Mouse (Mus musculus): ENCODE measurements around the gene Ccer2. TPM values are rescaled to one million over a fixed set of nuclear protein-coding genes. Genes with fewer than 3 reads are reported as not detected.

Gene Ccer2
- total and polyA plus RNA-seq, 3 experiments = 0.11 TPM; not detected in 2

DNA sequence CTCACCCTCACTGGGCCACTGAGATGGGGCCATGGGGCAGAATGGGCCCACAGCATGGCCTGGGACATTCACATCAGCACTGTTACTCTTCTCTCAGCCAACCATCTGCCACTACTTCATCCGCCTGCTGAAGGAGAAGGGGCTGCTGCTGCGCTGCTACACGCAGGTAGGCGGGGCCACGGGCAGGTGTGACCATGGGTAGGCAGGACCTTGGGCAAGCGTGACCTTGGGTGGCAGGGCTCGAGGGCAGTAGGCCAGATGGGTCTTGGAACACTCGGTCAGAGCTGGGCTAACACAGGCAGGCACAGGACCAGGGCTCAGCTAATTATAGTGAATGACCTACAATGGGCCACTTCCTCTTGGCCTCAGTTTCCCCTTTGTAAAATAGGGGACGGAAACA is 22.9 kb downstream of the Ccer2 start (continued):
- TF ChIP-seq ZNF384 (IDR thresholded peaks at IDR 0.05; ENCODE audit: low read depth, low read length) (no peak), ELF1 (IDR thresholded peaks at IDR 0.05; ENCODE audit: low read depth, low read length) (no peak), MAX (IDR thresholded peaks at IDR 0.05; ENCODE audit: low read length) (no peak), GATA1 (IDR thresholded peaks at IDR 0.05; ENCODE audit: low read depth, low read length) (no peak)

DNA sequence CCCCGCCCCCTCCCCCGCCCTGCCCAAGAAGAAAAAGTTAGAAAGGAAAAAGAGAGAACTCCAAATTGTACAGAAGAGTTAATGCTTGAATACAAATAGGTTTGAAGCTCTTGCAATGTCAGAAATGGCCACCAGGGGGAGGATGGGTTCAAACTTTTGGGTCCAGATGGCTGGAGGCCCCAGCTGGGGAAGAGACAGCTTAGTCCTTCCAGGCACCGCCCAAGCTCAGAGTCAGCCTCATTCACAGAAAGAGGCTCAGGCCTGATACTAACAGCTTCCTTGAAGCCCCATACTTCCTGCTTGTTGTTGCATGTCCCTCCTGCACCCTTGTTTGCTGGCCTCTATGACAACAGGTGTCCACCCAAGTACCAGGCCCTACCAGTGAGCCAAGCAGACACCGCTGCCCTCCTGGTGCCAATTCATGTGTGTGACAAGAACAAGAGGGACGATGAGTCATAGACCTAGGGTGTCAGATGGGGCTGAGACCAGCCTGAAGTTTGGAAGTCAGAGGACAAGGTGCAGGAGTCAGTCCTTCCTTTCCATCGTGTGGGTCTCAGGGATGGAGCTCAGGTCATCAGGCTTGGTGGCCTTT is 24.2 kb downstream of the Ccer2 start:
- Histone ChIP-seq H3K27me3 (ENCODE audit: control insufficient read depth in 1 of 2, insufficient read depth in 2 of 2, low read length in 2 of 2) (no peaks in the 10 kb centered on the region), H3K27ac (ENCODE audit: control insufficient read depth, low read depth, low read length) (no peak overlapping the region), H3K36me3 (ENCODE audit: control insufficient read depth in 1 of 2, insufficient read depth in 2 of 2, low read length in 2 of 2) (peaks cover 0 to 2% of the 10 kb centered on the region in 2 experiments; a peak in 2 of 4 replicates), H3K4me1 (ENCODE audit: control insufficient read depth in 1 of 2, insufficient read depth in 2 of 2, low read length in 2 of 2) (peaks cover 0 to 4% of the 10 kb centered on the region in 2 experiments; a peak in 2 of 4 replicates), H3K9me3 (replicated peaks; ENCODE audit: insufficient read depth, low read length) (no peaks in the 10 kb centered on the region), H3K79me2 (ENCODE audit: control insufficient read depth, insufficient read depth, low read length, poor library complexity) (no peaks in the 10 kb centered on the region), H3K9ac (ENCODE audit: control insufficient read depth, low read depth, low read length, poor library complexity, severe bottlenecking) (0 out of 2 replicates have a peak overlapping the region, but pooled peaks have one; percentile 5), H3K4me3 (ENCODE audit: control insufficient read depth in 1 of 2, insufficient read depth in 1 of 2, low read depth in 2 of 2, low read length in 2 of 2) (no peak overlapping the region)
- DNase-seq (ENCODE audit: low read depth, low spot score) = peak; percentile 91
- TF ChIP-seq CTCF (IDR thresholded peaks at IDR 0.05 in 2 of 3, conservative IDR thresholded peaks at IDR 0.05 in 1 of 3; ENCODE audit: control insufficient read depth in 1 of 3, insufficient read depth in 1 of 3, low read depth in 2 of 3, low read length in 3 of 3, poor library complexity in 1 of 3, severe bottlenecking in 1 of 3) (peak; percentile 74 to 90 (median 76)), KAT2A (conservative IDR thresholded peaks at IDR 0.05; ENCODE audit: low read depth, low read length) (no peak), ZNF384 (IDR thresholded peaks at IDR 0.05; ENCODE audit: low read depth, low read length) (peak; percentile 59), RAD21 (IDR thresholded peaks at IDR 0.05; ENCODE audit: low read depth, low read length) (peak; percentile 87), ZC3H11A (IDR thresholded peaks at IDR 0.05; ENCODE audit: low read depth, low read length) (peak; percentile 83), SIN3A (IDR thresholded peaks at IDR 0.05; ENCODE audit: low read length) (peak; percentile 64), SMC3 (IDR thresholded peaks at IDR 0.05; ENCODE audit: low read depth, low read length) (peak; percentile 97), CHD1 (IDR thresholded peaks at IDR 0.05; ENCODE audit: low read depth, low read length) (no peak), ETS1 (IDR thresholded peaks at IDR 0.05; ENCODE audit: low read depth, low read length) (peak; percentile 41; the same call in 1 of the 2 replicates), BHLHE40 (IDR thresholded peaks at IDR 0.05; ENCODE audit: borderline replicate concordance, low read depth, low read length) (no peak), POLR2A (IDR thresholded peaks at IDR 0.05; ENCODE audit: control insufficient read depth in 1 of 2, insufficient read depth in 1 of 2, low read depth in 1 of 2, low read length in 2 of 2, poor library complexity in 1 of 2) (no peak), TBP (IDR thresholded peaks at IDR 0.05; ENCODE audit: low read depth, low read length) (peak; percentile 62; the same call in 1 of the 2 replicates)

DNA sequence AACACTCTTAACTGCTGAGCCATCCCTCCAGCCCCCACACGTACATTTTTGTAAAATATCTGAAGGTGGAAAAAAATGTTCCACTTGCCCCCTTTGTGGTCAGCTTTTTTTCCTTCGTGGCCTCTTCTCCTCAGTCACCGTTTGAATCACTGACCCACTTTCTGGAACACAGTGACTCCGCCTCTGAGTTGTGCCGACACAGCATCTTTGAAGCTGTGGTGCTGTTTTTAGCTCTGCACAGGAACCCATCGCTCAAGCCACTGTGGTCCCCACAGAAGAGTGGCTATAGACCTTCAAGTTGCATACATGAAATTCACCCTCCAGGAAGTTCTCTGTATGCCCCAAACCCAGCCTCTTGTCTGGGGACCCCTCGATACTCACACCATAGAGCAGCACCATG is 24.9 kb downstream of the Ccer2 start:
- Histone ChIP-seq H3K9me3 (replicated peaks; ENCODE audit: insufficient read depth, low read length) (no peaks in the 10 kb centered on the region), H3K9ac (ENCODE audit: control insufficient read depth, low read depth, low read length, poor library complexity, severe bottlenecking) (no peak overlapping the region), H3K27ac (ENCODE audit: control insufficient read depth, low read depth, low read length) (no peak overlapping the region), H3K27me3 (ENCODE audit: control insufficient read depth in 1 of 2, insufficient read depth in 2 of 2, low read length in 2 of 2) (no peaks in the 10 kb centered on the region), H3K4me3 (ENCODE audit: control insufficient read depth in 1 of 2, insufficient read depth in 1 of 2, low read depth in 2 of 2, low read length in 2 of 2) (no peak overlapping the region), H3K36me3 (ENCODE audit: control insufficient read depth in 1 of 2, insufficient read depth in 2 of 2, low read length in 2 of 2) (peaks cover 0 to 2% of the 10 kb centered on the region in 2 experiments; a peak in 2 of 4 replicates), H3K79me2 (ENCODE audit: control insufficient read depth, insufficient read depth, low read length, poor library complexity) (no peaks in the 10 kb centered on the region), H3K4me1 (ENCODE audit: control insufficient read depth in 1 of 2, insufficient read depth in 2 of 2, low read length in 2 of 2) (peaks cover 0 to 4% of the 10 kb centered on the region in 2 experiments; a peak in 2 of 4 replicates)
- DNase-seq (ENCODE audit: low read depth, low spot score) = no peak
- TF ChIP-seq USF1 (IDR thresholded peaks at IDR 0.05; ENCODE audit: low read depth, low read length) (no peak), GATA1 (IDR thresholded peaks at IDR 0.05; ENCODE audit: low read depth, low read length) (no peak), CTCF (IDR thresholded peaks at IDR 0.05 in 2 of 3, conservative IDR thresholded peaks at IDR 0.05 in 1 of 3; ENCODE audit: control insufficient read depth in 1 of 3, insufficient read depth in 1 of 3, low read depth in 2 of 3, low read length in 3 of 3, poor library complexity in 1 of 3, severe bottlenecking in 1 of 3) (no peak), MXI1 (IDR thresholded peaks at IDR 0.05; ENCODE audit: low read depth, low read length) (no peak), MYB (IDR thresholded peaks at IDR 0.05; ENCODE audit: low read depth, low read length) (no peak), ZKSCAN1 (IDR thresholded peaks at IDR 0.05; ENCODE audit: low read depth, low read length) (no peak), TBP (IDR thresholded peaks at IDR 0.05; ENCODE audit: low read depth, low read length) (no peak), UBTF (IDR thresholded peaks at IDR 0.05; ENCODE audit: borderline replicate concordance, insufficient read depth, low read depth, low read length) (no peak), POLR2A (IDR thresholded peaks at IDR 0.05; ENCODE audit: control insufficient read depth in 1 of 2, insufficient read depth in 1 of 2, low read depth in 1 of 2, low read length in 2 of 2, poor library complexity in 1 of 2) (no peak)

Measured in MEL (cell line).